Mouse (Mus musculus) bone marrow, adult 2 months (tissue): ENCODE data around the gene Gm6370. TPM values are rescaled to one million over a fixed set of nuclear protein-coding genes. Genes with fewer than 3 reads are reported as not detected.
"Not testable (repeated sequence)": the region's sequence is repeated elsewhere in the genome, so short reads cannot be mapped to it uniquely, and the experiment has no call there.

ENCODE experiments used
- H3K27ac ChIP-seq: fragments of 200-500 bp; 2 replicates; pipeline ENCODE4 v1.5.1; 2012; ENCODE audit warnings: low read depth, mild to moderate bottlenecking, control low read depth, inconsistent platforms, low read length; ENCODE audit not compliant: control insufficient read depth, poor library complexity, insufficient read depth
- H3K4me1 ChIP-seq: fragments of 200-500 bp; 2 replicates; pipeline ENCODE4 v1.6.1; 2011; ENCODE audit warnings: low read length; ENCODE audit not compliant: control insufficient read depth, insufficient read depth
- H3K4me3 ChIP-seq: fragments of 200-500 bp; replicated peaks from 2 replicates; pipeline ENCODE3; 2011; ENCODE audit warnings: mild to moderate bottlenecking, low read depth, low read length, control low read depth; ENCODE audit not compliant: control insufficient read depth
- CTCF ChIP-seq: fragments of 200-500 bp; IDR thresholded peaks from 2 replicates; pipeline ENCODE4 v1.5.1; 2011; ENCODE audit warnings: low read length, control low read depth; ENCODE audit not compliant: control insufficient read depth, insufficient read depth
- POLR2A ChIP-seq: fragments of 200-500 bp; IDR thresholded peaks from 2 replicates; pipeline ENCODE4 v1.6.1; 2011; ENCODE audit warnings: low read depth, mild to moderate bottlenecking, control low read depth, low read length, borderline replicate concordance; ENCODE audit not compliant: control insufficient read depth
- WGBS: fragments of 180-500 bp; shearing (Covaris S2); methylation state at CpG from one replicate; pipeline ENCODE4 v1.1.7; 2018; 5-methylcytosine and 5-hydroxymethylcytosine counted together
- polyA plus RNA-seq: library from polyadenylated mRNA; stranded (reverse); fragments of >200 nt; gene quantifications from 2 replicates; pipeline ENCODE4 v1.2.4, GENCODE M21; 2011; ENCODE audit warnings: low replicate concordance; ENCODE audit not compliant: missing spikeins, insufficient read depth, insufficient read length

Gene Gm6370
- not detected in 2 replicates for polyA plus RNA-seq

GRCm38 (mm10) chr5:146491063-146491462 lies at the start of gene Gm6370:
Gm6370 (plus strand) TSS chr5:146491363.
- no CpG with 5 or more reads among the region's 5 CpGs for WGBS
- H3K27ac ChIP-seq, H3K4me3 ChIP-seq, H3K4me1 ChIP-seq: not testable (repeated sequence)

GRCm38 (mm10) chr5:146442767-146443166 lies 48.4 kb upstream of the Gm6370 start:
- no peak overlapping the region for H3K4me3 ChIP-seq
- TF ChIP-seq CTCF: no peak
- no peak for TF ChIP-seq POLR2A
- WGBS: 42% methylated on average over 2 of the region's 2 CpGs

GRCm38 (mm10) chr5:146446633-146447032 lies 44.5 kb upstream of the Gm6370 start:
- H3K4me3 ChIP-seq: no peak overlapping the region
- WGBS: 73% methylated on average over 2 of the region's 2 CpGs

More at GRCm38 (mm10) chr5:146442767-146443166, 48.4 kb upstream of the Gm6370 start:
- H3K27ac ChIP-seq: no peak overlapping the region
- H3K4me1 ChIP-seq: no peaks in the 10 kb centered on the region

GRCm38 (mm10) chr5:146451592-146452254 lies 39.4 kb upstream of the Gm6370 start:
- Histone ChIP-seq H3K4me1 (no peaks in the 10 kb centered on the region), H3K27ac (no peak overlapping the region), H3K4me3 (no peak overlapping the region)
- 84% methylated on average over 11 of the region's 11 CpGs for WGBS
- TF ChIP-seq CTCF (no peak), POLR2A (no peak)

More at GRCm38 (mm10) chr5:146446633-146447032, 44.5 kb upstream of the Gm6370 start:
- Histone ChIP-seq H3K27ac (no peak overlapping the region), H3K4me1 (no peaks in the 10 kb centered on the region)
- TF ChIP-seq CTCF (no peak), POLR2A (no peak)

- Histone ChIP-seq H3K4me3 (no peak overlapping the region), H3K4me1 (no peaks in the 10 kb centered on the region), H3K27ac (no peak overlapping the region)
- TF ChIP-seq CTCF: no peak
- TF ChIP-seq POLR2A: no peak
- 81% methylated on average over 6 of the region's 6 CpGs for WGBS
Observed at GRCm38 (mm10) chr5:146453556-146453955, 37.6 kb upstream of the Gm6370 start.

GRCm38 (mm10) chr5:146461612-146462011 lies 29.6 kb upstream of the Gm6370 start:
- 50% methylated on average over 8 of the region's 8 CpGs for WGBS
- H3K4me1 ChIP-seq: no peaks in the 10 kb centered on the region
- H3K4me3 ChIP-seq: no peak overlapping the region
- TF ChIP-seq POLR2A (no peak), CTCF (no peak)
- no peak overlapping the region for H3K27ac ChIP-seq

- TF ChIP-seq CTCF (no peak), POLR2A (no peak)
- Histone ChIP-seq H3K4me1 (no peaks in the 10 kb centered on the region), H3K4me3 (no peak overlapping the region), H3K27ac (no peak overlapping the region)
- WGBS: 90% methylated on average over 19 of the region's 19 CpGs
Observed at GRCm38 (mm10) chr5:146466663-146467062, 24.5 kb upstream of the Gm6370 start.

GRCm38 (mm10) chr5:146468311-146468710 lies 22.9 kb upstream of the Gm6370 start:
- H3K4me1 ChIP-seq: no peaks in the 10 kb centered on the region
- 87% methylated on average over 9 of the region's 9 CpGs for WGBS
- no peak overlapping the region for H3K4me3 ChIP-seq
- TF ChIP-seq CTCF: no peak
- no peak for TF ChIP-seq POLR2A
- no peak overlapping the region for H3K27ac ChIP-seq

- TF ChIP-seq CTCF (no peak), POLR2A (no peak)
- H3K27ac ChIP-seq: no peak overlapping the region
- 86% methylated on average over 9 of the region's 9 CpGs for WGBS
Observed at GRCm38 (mm10) chr5:146470821-146471220, 20.3 kb upstream of the Gm6370 start.

More at GRCm38 (mm10) chr5:146470821-146471220, 20.3 kb upstream of the Gm6370 start:
- Histone ChIP-seq H3K4me3 (no peak overlapping the region), H3K4me1 (no peaks in the 10 kb centered on the region)
